Mouse (Mus musculus) hindbrain, embryonic 11.5 days (tissue): ENCODE data around the gene Cnksr3. TPM values are rescaled to one million over a fixed set of nuclear protein-coding genes. Genes with fewer than 3 reads are reported as not detected.

Experiments
- ATAC-seq: fragments of 200-750 bp; cut with Nextera tagmentation; 2 replicates; pipeline ENCODE4 v1.8.0; 2017; ENCODE audit warnings: mild to moderate bottlenecking, moderate TSS enrichment, moderate library complexity; ENCODE audit not compliant: low FRiP score
- DNase-seq: peaks from one replicate; pipeline ENCODE4 v3.0.0-alpha.2; 2015; ENCODE audit warnings: low spot score
- H3K27ac ChIP-seq: fragments of 300-500 bp; sonication (generic); 2 replicates; pipeline ENCODE4 v1.5.1; 2014; ENCODE audit warnings: mild to moderate bottlenecking, low read depth, low read length
- H3K27me3 ChIP-seq: fragments of 300-500 bp; sonication (generic); 2 replicates; pipeline ENCODE4 v1.6.1; 2014; ENCODE audit warnings: mild to moderate bottlenecking, low read length, moderate library complexity, mixed read lengths; ENCODE audit not compliant: control insufficient read depth, insufficient read depth
- H3K36me3 ChIP-seq: fragments of 300-500 bp; sonication (generic); 2 replicates; pipeline ENCODE4 v1.6.1; 2014; ENCODE audit warnings: mild to moderate bottlenecking, low read length, moderate library complexity, mixed read lengths; ENCODE audit not compliant: control insufficient read depth, insufficient read depth
- H3K4me1 ChIP-seq: fragments of 300-500 bp; sonication (generic); replicated peaks from 2 replicates; pipeline ENCODE4 v1.6.1; 2014; ENCODE audit warnings: low read length, mixed read lengths; ENCODE audit not compliant: control insufficient read depth, insufficient read depth
- H3K4me2 ChIP-seq: fragments of 300-500 bp; sonication (generic); replicated peaks from 2 replicates; pipeline ENCODE4 v1.6.1; 2014; ENCODE audit warnings: mild to moderate bottlenecking, low read depth, low read length
- H3K4me3 ChIP-seq: fragments of 300-500 bp; sonication (generic); 2 replicates; pipeline ENCODE4 v1.5.1; 2014; ENCODE audit warnings: low read depth, low read length
- H3K9ac ChIP-seq: fragments of 300-500 bp; sonication (generic); 2 replicates; pipeline ENCODE4 v1.6.1; 2014; ENCODE audit warnings: low read depth, low read length
- H3K9me3 ChIP-seq: fragments of 300-500 bp; sonication (generic); 2 replicates; pipeline ENCODE4 v1.6.1; 2016; ENCODE audit warnings: low read length; ENCODE audit not compliant: control insufficient read depth
- WGBS: fragments of 180-500 bp; shearing (Covaris S2); extraction: QIAGEN DNeasy Blood & Tissue Kit; methylation state at CpG from one replicate; pipeline ENCODE4 v1.1.7; 2014; 5-methylcytosine and 5-hydroxymethylcytosine counted together
- polyA plus RNA-seq: library from polyadenylated mRNA; unstranded; fragments of >200 nt; fragmentation: Nextera tagmentation; extraction: Ambion mirVana; gene quantifications from 2 replicates; pipeline ENCODE4 v1.2.1, GENCODE M21; 2014

Cnksr3 gene
- polyA plus RNA-seq, 1 experiment from 2014 or later: 6.3 TPM

DNA sequence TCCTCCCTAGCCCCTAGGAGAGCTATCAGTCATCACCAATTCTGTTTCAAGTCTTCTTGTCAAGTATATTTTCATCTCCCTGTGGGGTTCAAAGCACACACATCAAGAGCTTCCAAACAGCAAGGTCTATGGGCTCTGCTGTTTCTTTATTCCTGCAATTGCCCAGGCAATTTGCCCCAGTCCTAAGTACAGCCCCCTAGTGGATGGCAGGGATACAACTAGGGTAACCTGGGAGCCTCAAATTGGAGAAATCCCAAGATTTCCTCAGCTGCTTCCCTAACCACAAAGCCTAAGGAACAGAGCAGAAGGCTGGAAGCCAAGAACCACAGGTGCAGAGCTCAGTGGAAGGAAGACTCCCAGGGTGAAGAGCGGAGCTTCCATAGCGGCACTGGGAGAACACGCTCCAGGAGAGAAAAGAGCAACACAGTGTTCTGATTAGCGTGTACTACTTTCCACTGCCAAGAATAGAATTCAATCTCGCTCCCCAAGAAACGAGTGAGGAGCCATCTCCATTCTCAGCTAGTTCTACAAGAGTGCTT, 100.5 kb downstream of the Cnksr3 start:
- no peak for ATAC-seq
- WGBS: 90% methylated on average over 6 of the region's 6 CpGs
- H3K9ac ChIP-seq: no peak overlapping the region
- DNase-seq: no peak
- H3K27ac ChIP-seq: no peak overlapping the region
- no peak overlapping the region for H3K4me3 ChIP-seq
- no peaks in the 10 kb centered on the region for H3K4me1 ChIP-seq
- no peak overlapping the region for H3K4me2 ChIP-seq
- H3K9me3 ChIP-seq: no peaks in the 10 kb centered on the region
- H3K36me3 ChIP-seq: no peaks in the 10 kb centered on the region
- H3K27me3 ChIP-seq: no peaks in the 10 kb centered on the region

- no peak overlapping the region for H3K4me2 ChIP-seq
- DNase-seq (no peak), ATAC-seq (no peak)
- H3K9ac ChIP-seq: no peak overlapping the region
- no peaks in the 10 kb centered on the region for H3K36me3 ChIP-seq
- H3K27ac ChIP-seq: no peak overlapping the region
- no peaks in the 10 kb centered on the region for H3K27me3 ChIP-seq
- H3K4me3 ChIP-seq: no peak overlapping the region
- WGBS: 87% methylated on average over 1 of the region's 1 CpGs
- H3K4me1 ChIP-seq: no peaks in the 10 kb centered on the region
- no peaks in the 10 kb centered on the region for H3K9me3 ChIP-seq
Measured at GRCm38 (mm10) chr10:7103872-7104271, 108.2 kb downstream of the Cnksr3 start.

- H3K27ac ChIP-seq: no peak overlapping the region
- no peaks in the 10 kb centered on the region for H3K36me3 ChIP-seq
- H3K4me2 ChIP-seq: no peak overlapping the region
- ATAC-seq (no peak), DNase-seq (no peak)
- no peak overlapping the region for H3K4me3 ChIP-seq
- H3K9ac ChIP-seq: no peak overlapping the region
- H3K4me1 ChIP-seq: no peaks in the 10 kb centered on the region
- no peaks in the 10 kb centered on the region for H3K9me3 ChIP-seq
- H3K27me3 ChIP-seq: no peaks in the 10 kb centered on the region
- WGBS: 92% methylated on average over 1 of the region's 1 CpGs
Measured at GRCm38 (mm10) chr10:7077971-7078370, 134.1 kb downstream of the Cnksr3 start.

GRCm38 (mm10) chr10:7077389-7077808, 134.6 kb downstream of the Cnksr3 start:
- no peak overlapping the region for H3K4me2 ChIP-seq
- H3K27me3 ChIP-seq: no peaks in the 10 kb centered on the region
- H3K9me3 ChIP-seq: no peaks in the 10 kb centered on the region
- no peaks in the 10 kb centered on the region for H3K36me3 ChIP-seq
- H3K4me3 ChIP-seq: no peak overlapping the region
- no peaks in the 10 kb centered on the region for H3K4me1 ChIP-seq
- WGBS: 82% methylated on average over 7 of the region's 7 CpGs
- ATAC-seq: no peak
- H3K9ac ChIP-seq: no peak overlapping the region
- no peak overlapping the region for H3K27ac ChIP-seq
- no peak for DNase-seq

DNA sequence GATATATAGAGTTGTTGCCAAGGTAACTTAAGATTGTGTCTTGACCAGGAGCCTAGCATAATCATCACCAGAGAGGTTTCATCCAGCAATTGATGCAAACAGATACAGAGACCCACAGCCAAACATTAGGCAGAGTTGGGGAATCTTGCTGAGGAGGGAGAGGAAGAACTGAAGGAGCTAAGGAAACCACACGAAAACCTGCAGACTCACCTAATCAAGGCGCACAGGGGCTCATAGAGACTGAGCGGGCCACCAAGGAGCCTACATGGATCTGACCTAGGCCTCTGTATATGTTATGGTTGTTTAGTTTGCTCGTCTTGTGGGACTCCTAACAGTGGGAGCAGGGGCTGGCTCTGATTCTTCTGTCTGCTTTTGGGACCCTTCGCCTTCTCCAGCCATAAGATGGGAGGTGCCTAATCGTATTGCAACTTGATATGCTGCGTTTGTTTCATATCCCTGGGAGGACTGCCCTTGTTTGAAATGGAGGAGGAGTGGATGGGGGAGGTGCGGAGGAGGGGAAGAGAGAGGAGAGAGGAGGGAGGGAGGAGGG, 135.3 kb downstream of the Cnksr3 start:
- no peaks in the 10 kb centered on the region for H3K9me3 ChIP-seq
- H3K4me1 ChIP-seq: no peaks in the 10 kb centered on the region
- H3K4me2 ChIP-seq: no peak overlapping the region
- WGBS: 54% methylated on average over 7 of the region's 8 CpGs
- ATAC-seq (peak; percentile 49; the same call in 1 of the 2 replicates), DNase-seq (peak; percentile 16)
- H3K9ac ChIP-seq: no peak overlapping the region
- no peaks in the 10 kb centered on the region for H3K36me3 ChIP-seq
- no peak overlapping the region for H3K27ac ChIP-seq
- H3K4me3 ChIP-seq: no peak overlapping the region
- no peaks in the 10 kb centered on the region for H3K27me3 ChIP-seq

- Histone ChIP-seq H3K9ac (no peak overlapping the region), H3K36me3 (no peaks in the 10 kb centered on the region), H3K27me3 (no peaks in the 10 kb centered on the region), H3K4me3 (no peak overlapping the region), H3K4me1 (no peaks in the 10 kb centered on the region), H3K4me2 (no peak overlapping the region), H3K27ac (no peak overlapping the region), H3K9me3 (no peaks in the 10 kb centered on the region)
- peak; percentile 78 for ATAC-seq
- 18% methylated on average over 8 of the region's 8 CpGs for WGBS
- peak; percentile 72 for DNase-seq
Measured at GRCm38 (mm10) chr10:7076201-7076600, 135.8 kb downstream of the Cnksr3 start.

GRCm38 (mm10) chr10:7075661-7076060, 136.4 kb downstream of the Cnksr3 start:
- no peak overlapping the region for H3K9ac ChIP-seq

DNA sequence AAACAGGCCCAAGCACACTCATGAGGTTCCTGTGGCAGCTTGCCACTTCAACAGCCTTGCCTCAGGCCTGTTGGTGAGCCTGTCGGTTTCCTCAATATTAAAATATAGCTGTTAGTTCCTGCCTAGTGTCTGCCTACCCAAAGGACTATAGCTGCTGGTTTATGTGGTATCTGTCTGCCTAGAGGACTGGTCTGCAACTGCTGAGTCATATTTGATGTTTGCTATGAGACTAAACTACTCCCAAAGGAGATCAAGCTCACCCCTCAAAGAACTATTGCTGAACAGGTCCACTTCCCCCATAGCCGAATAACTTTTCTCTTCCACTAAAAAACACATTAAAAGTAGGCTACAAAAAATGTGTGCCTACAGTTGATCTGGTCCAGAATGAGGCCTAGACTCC, 137.8 kb downstream of the Cnksr3 start:
- H3K9ac ChIP-seq: no peak overlapping the region
- H3K36me3 ChIP-seq: no peaks in the 10 kb centered on the region
- ATAC-seq (no peak), DNase-seq (no peak)
- H3K9me3 ChIP-seq: no peaks in the 10 kb centered on the region
- H3K4me3 ChIP-seq: no peak overlapping the region
- no peaks in the 10 kb centered on the region for H3K4me1 ChIP-seq
- H3K4me2 ChIP-seq: no peak overlapping the region
- H3K27ac ChIP-seq: no peak overlapping the region
- WGBS: 92% methylated on average over 2 of the region's 2 CpGs
- no peaks in the 10 kb centered on the region for H3K27me3 ChIP-seq

More at GRCm38 (mm10) chr10:7075661-7076060, 136.4 kb downstream of the Cnksr3 start:
- no peak overlapping the region for H3K4me2 ChIP-seq
- no peak overlapping the region for H3K27ac ChIP-seq
- no peaks in the 10 kb centered on the region for H3K27me3 ChIP-seq
- no peak overlapping the region for H3K4me3 ChIP-seq
- WGBS: 90% methylated on average over 2 of the region's 2 CpGs
- no peak for DNase-seq
- 0 out of 2 replicates have a peak, but pooled peaks have one; percentile 36 for ATAC-seq
- no peaks in the 10 kb centered on the region for H3K36me3 ChIP-seq
- H3K4me1 ChIP-seq: no peaks in the 10 kb centered on the region
- no peaks in the 10 kb centered on the region for H3K9me3 ChIP-seq

GRCm38 (mm10) chr10:7070924-7071323, 141.1 kb downstream of the Cnksr3 start:
- ATAC-seq (no peak), DNase-seq (no peak)
- no peak overlapping the region for H3K4me3 ChIP-seq
- no peak overlapping the region for H3K9ac ChIP-seq
- WGBS: 92% methylated on average over 5 of the region's 5 CpGs
- H3K27ac ChIP-seq: no peak overlapping the region
- H3K27me3 ChIP-seq: no peaks in the 10 kb centered on the region
- H3K36me3 ChIP-seq: no peaks in the 10 kb centered on the region
- no peak overlapping the region for H3K4me2 ChIP-seq
- H3K4me1 ChIP-seq: no peaks in the 10 kb centered on the region
- H3K9me3 ChIP-seq: no peaks in the 10 kb centered on the region
